Mouse (Mus musculus): ENCODE results near the gene Npl. TPM values are rescaled to one million over a fixed set of nuclear protein-coding genes. Genes with fewer than 3 reads are reported as not detected.

The Npl gene
- polyA plus RNA-seq, 1 experiment, result 3.8 TPM

- no peaks in the 10 kb centered on the region for H3K27me3 ChIP-seq (ENCODE audit: control insufficient read depth, insufficient read depth, low read length)
- no peak for DNase-seq
- 39% methylated on average over 2 of the region's 2 CpGs for WGBS
Measured at GRCm38 (mm10) chr1:153485201-153485796, 64.5 kb downstream of the Npl start.

DNA sequence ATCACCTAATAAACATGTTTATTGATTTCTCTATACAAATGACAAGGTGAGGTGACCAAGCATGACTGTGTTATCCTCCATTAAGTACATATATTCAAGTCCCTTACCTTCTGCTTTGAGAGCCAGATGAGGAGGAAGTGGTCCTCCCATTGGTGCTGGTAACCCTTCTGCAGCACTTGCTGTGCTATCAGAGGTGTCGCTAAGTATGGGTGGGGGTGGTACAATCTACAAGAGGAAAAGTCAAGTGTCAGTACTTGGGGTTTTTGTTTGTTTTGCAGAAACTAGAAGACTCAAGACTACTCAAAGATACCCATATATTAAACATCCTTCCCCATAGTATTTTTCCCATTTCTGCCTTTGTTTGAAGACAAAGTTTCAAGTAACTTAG, 68.8 kb downstream of the Npl start:
- no peak overlapping the region for H3K4me3 ChIP-seq (replicated peaks; ENCODE audit: insufficient read depth, low read depth, low read length)
- H3K27ac ChIP-seq (ENCODE audit: insufficient read depth, low read length), result no peak overlapping the region
- TF ChIP-seq POLR2A (IDR thresholded peaks at IDR 0.05; ENCODE audit: borderline replicate concordance, insufficient read depth, low read length) (no peak), CTCF (IDR thresholded peaks at IDR 0.05; ENCODE audit: borderline replicate concordance, insufficient read depth, low read depth, low read length) (no peak)
- no peaks in the 10 kb centered on the region for H3K27me3 ChIP-seq (ENCODE audit: control insufficient read depth, insufficient read depth, low read length)
- 68% methylated on average over 1 of the region's 1 CpGs for WGBS
- no peak for DNase-seq
- H3K4me1 ChIP-seq (ENCODE audit: control insufficient read depth, insufficient read depth, low read length), result peaks cover 4% of the 10 kb centered on the region; the same call in 1 of the 2 replicates

More at GRCm38 (mm10) chr1:153485201-153485796, 64.5 kb downstream of the Npl start:
- no peak overlapping the region for H3K27ac ChIP-seq (ENCODE audit: insufficient read depth, low read length)
- TF ChIP-seq CTCF (IDR thresholded peaks at IDR 0.05; ENCODE audit: borderline replicate concordance, insufficient read depth, low read depth, low read length) (no peak), POLR2A (IDR thresholded peaks at IDR 0.05; ENCODE audit: borderline replicate concordance, insufficient read depth, low read length) (no peak)
- peaks cover 4% of the 10 kb centered on the region; the same call in 1 of the 2 replicates for H3K4me1 ChIP-seq (ENCODE audit: control insufficient read depth, insufficient read depth, low read length)
- H3K4me3 ChIP-seq (replicated peaks; ENCODE audit: insufficient read depth, low read depth, low read length), result no peak overlapping the region

DNA sequence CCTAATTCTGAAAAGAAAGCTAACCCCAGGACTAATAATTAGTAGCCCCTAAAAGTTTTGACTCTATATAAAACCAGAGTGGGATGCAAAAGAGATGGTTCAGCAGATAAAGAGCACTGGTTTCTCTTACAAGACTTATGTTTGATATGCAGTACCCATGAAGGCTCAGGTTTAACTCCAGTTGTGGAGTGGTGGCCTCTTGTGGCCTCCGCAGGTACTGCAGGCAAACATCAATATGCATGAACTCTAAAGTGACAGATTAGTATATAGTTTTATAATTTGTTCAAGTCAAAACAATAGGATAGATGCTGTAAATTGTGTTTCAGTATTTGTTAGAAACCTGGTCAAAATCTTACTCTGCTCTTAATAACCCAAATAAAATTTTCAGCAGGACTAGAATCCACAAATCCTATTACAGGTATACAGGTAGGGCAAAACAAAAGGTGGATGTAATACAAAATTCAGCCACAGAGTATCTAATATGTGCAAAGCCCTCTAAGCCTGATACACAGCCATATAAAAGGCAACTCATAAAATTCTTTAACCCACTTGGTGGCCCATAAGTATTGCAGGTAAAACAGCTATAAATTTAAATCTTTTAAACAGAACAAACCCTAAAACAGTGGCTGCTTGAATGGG, 69.3 kb downstream of the Npl start:
- no peak for TF ChIP-seq POLR2A (IDR thresholded peaks at IDR 0.05; ENCODE audit: borderline replicate concordance, insufficient read depth, low read length)
- peak; percentile 63; the same call in 1 of the 2 replicates for TF ChIP-seq CTCF (IDR thresholded peaks at IDR 0.05; ENCODE audit: borderline replicate concordance, insufficient read depth, low read depth, low read length)
- no peak overlapping the region for H3K27ac ChIP-seq (ENCODE audit: insufficient read depth, low read length)
- H3K4me3 ChIP-seq (replicated peaks; ENCODE audit: insufficient read depth, low read depth, low read length), result no peak overlapping the region
- DNase-seq, result peak; percentile 36 to 52
- peaks cover 4% of the 10 kb centered on the region; the same call in 1 of the 2 replicates for H3K4me1 ChIP-seq (ENCODE audit: control insufficient read depth, insufficient read depth, low read length)
- 35% methylated on average over 1 of the region's 1 CpGs for WGBS
- no peaks in the 10 kb centered on the region for H3K27me3 ChIP-seq (ENCODE audit: control insufficient read depth, insufficient read depth, low read length)

DNA sequence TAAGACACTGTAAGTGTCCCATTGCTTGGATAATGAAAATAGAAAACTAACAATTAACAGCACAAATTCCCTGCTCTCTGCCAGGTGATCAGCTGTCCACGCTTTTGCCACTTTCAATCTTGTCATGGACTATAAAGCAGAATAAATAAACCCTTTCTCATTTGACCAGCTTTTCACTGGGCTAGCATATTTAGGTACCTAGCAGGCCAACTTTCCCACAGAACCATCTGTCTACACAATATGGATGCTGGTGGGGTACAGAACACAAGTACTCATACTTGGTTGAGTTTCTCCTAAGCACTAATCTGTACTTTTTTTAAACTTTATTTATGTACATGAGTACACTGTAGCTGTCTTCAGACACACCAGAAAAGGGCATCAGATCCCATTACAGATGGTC, 70.5 kb downstream of the Npl start:
- WGBS, result 11% methylated on average over 1 of the region's 1 CpGs
- Histone ChIP-seq H3K27me3 (ENCODE audit: control insufficient read depth, insufficient read depth, low read length) (no peaks in the 10 kb centered on the region), H3K4me3 (replicated peaks; ENCODE audit: insufficient read depth, low read depth, low read length) (no peak overlapping the region), H3K4me1 (ENCODE audit: control insufficient read depth, insufficient read depth, low read length) (no peaks in the 10 kb centered on the region), H3K27ac (ENCODE audit: insufficient read depth, low read length) (no peak overlapping the region)
- TF ChIP-seq POLR2A (IDR thresholded peaks at IDR 0.05; ENCODE audit: borderline replicate concordance, insufficient read depth, low read length) (no peak), CTCF (IDR thresholded peaks at IDR 0.05; ENCODE audit: borderline replicate concordance, insufficient read depth, low read depth, low read length) (no peak)
- peak in 1 of 2 experiments; percentile 51 for DNase-seq

DNA sequence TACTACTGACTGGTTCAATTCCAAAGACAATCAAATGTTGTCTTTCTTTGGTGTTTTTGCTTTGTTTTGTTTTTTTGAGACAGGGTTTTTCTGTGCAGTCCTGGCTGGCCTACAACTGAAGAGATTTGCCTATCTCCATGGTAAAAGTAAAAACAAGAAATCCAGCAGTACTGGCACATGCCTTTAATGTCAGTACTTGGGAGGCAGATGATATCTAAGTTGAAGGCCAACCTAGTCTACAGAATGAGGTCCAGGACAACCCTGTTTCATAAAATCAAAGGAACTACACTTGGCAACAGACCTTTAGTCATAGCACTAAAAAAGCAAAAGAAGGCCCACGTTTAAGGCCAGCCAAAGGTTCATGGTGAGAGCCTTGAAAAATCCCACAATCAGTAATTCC, 88.0 kb downstream of the Npl start:
- no peak overlapping the region for H3K27ac ChIP-seq (ENCODE audit: insufficient read depth, low read length)
- H3K27me3 ChIP-seq (ENCODE audit: control insufficient read depth, insufficient read depth, low read length), result no peaks in the 10 kb centered on the region
- DNase-seq, result no peak
- TF ChIP-seq POLR2A (IDR thresholded peaks at IDR 0.05; ENCODE audit: borderline replicate concordance, insufficient read depth, low read length), result no peak
- no peak for TF ChIP-seq CTCF (IDR thresholded peaks at IDR 0.05; ENCODE audit: borderline replicate concordance, insufficient read depth, low read depth, low read length)
- WGBS, result 79% methylated on average over 1 of the region's 1 CpGs
- H3K4me3 ChIP-seq (replicated peaks; ENCODE audit: insufficient read depth, low read depth, low read length), result no peak overlapping the region
- no peaks in the 10 kb centered on the region for H3K4me1 ChIP-seq (ENCODE audit: control insufficient read depth, insufficient read depth, low read length)

- H3K27me3 ChIP-seq (ENCODE audit: control insufficient read depth, insufficient read depth, low read length), result no peaks in the 10 kb centered on the region
- H3K27ac ChIP-seq (ENCODE audit: insufficient read depth, low read length), result no peak overlapping the region
- H3K4me1 ChIP-seq (ENCODE audit: control insufficient read depth, insufficient read depth, low read length), result no peaks in the 10 kb centered on the region
- TF ChIP-seq CTCF (IDR thresholded peaks at IDR 0.05; ENCODE audit: borderline replicate concordance, insufficient read depth, low read depth, low read length), result no peak
- no peak for TF ChIP-seq POLR2A (IDR thresholded peaks at IDR 0.05; ENCODE audit: borderline replicate concordance, insufficient read depth, low read length)
- DNase-seq, result no peak
- H3K4me3 ChIP-seq (replicated peaks; ENCODE audit: insufficient read depth, low read depth, low read length), result no peak overlapping the region
- whole genome bisulfite sequencing, result 86% methylated on average over 5 of the region's 5 CpGs
Measured at GRCm38 (mm10) chr1:153456137-153456536, 93.7 kb downstream of the Npl start.

- DNase-seq, result no peak
- WGBS, result 89% methylated on average over 3 of the region's 3 CpGs
- H3K27ac ChIP-seq (ENCODE audit: insufficient read depth, low read length), result no peak overlapping the region
- no peaks in the 10 kb centered on the region for H3K27me3 ChIP-seq (ENCODE audit: control insufficient read depth, insufficient read depth, low read length)
- H3K4me3 ChIP-seq (replicated peaks; ENCODE audit: insufficient read depth, low read depth, low read length), result no peak overlapping the region
- TF ChIP-seq CTCF (IDR thresholded peaks at IDR 0.05; ENCODE audit: borderline replicate concordance, insufficient read depth, low read depth, low read length) (no peak), POLR2A (IDR thresholded peaks at IDR 0.05; ENCODE audit: borderline replicate concordance, insufficient read depth, low read length) (no peak)
- no peaks in the 10 kb centered on the region for H3K4me1 ChIP-seq (ENCODE audit: control insufficient read depth, insufficient read depth, low read length)
Measured at GRCm38 (mm10) chr1:153453146-153453642, 96.7 kb downstream of the Npl start.

Other genes with a start within 250 kb of the Npl start
- gene Lamc1, start 217.3 kb downstream of the Npl start, polyA plus RNA-seq (2012; rRNA removed), result 21.3 and 22.2 TPM in 2 replicates
- 5.8 and 7.0 TPM in 2 replicates for gene Shcbp1l, start 124.9 kb downstream of the Npl start, polyA plus RNA-seq (2012; rRNA removed)
- gene Dhx9, start 62.4 kb downstream of the Npl start, polyA plus RNA-seq (2012; rRNA removed), result 57.5 and 63.0 TPM in 2 replicates
- 371 and 430 TPM in 2 replicates for gene Rgs8, start 103.0 kb upstream of the Npl start, polyA plus RNA-seq (2012; rRNA removed)
- gene Rgs16, start 190.3 kb upstream of the Npl start, polyA plus RNA-seq (2012; rRNA removed), result 12.2 and 12.7 TPM in 2 replicates
- gene Rnasel, start 199.4 kb upstream of the Npl start, polyA plus RNA-seq (2012; rRNA removed), result 3.8 and 3.9 TPM in 2 replicates

Measured in cerebellum, adult 2 months (tissue).